Mouse (Mus musculus) neutrophil, adult 5-6 weeks (primary cell): Measurements from ENCODE around the gene Gabbr2. TPM values are rescaled to one million over a fixed set of nuclear protein-coding genes. Genes with fewer than 3 reads are reported as not detected.

Source experiments
- ATAC-seq: fragments of 151-379, 151-347 bp; 2 replicates; pipeline ENCODE4 v1.8.0; 2017; ENCODE audit warnings: mild to moderate bottlenecking, moderate TSS enrichment; ENCODE audit not compliant: insufficient number of reproducible peaks, poor library complexity, low FRiP score, severe bottlenecking; ENCODE audit errors: extremely low read depth
- total RNA-seq: library from RNA; stranded (forward); fragments of 200-1000 nt; gene quantifications from 2 replicates; pipeline ENCODE4 v1.2.3, GENCODE M21; 2017

Gabbr2 gene
- total RNA-seq, 1 experiment from 2014 or later: not detected

GRCm38 (mm10) chr4:46883047-46883446 is 108.6 kb downstream of the Gabbr2 start:
- no peak for ATAC-seq

DNA sequence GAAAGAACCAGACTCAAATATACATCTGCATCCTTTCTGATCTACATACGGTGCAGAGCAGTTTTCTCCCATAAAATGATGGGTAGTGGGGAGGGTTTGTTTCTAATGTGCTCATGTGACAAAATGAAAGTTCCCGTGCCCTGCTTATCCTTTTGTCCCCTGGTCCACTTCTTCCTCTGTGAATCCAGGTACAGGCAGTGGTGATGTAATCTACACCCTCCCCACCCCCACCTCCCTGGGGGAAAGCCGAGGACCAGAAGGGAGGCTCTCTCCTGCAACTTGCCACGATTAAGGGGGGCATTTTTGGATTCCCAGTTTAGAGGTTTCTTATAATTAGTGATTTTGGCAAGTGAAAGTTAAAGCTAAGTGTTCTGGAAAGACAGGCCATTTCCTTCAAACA is 110.4 kb downstream of the Gabbr2 start:
- no peak for ATAC-seq

GRCm38 (mm10) chr4:46879943-46880342 is 111.7 kb downstream of the Gabbr2 start:
- ATAC-seq: no peak

- ATAC-seq: no peak
These were observed 118.9 kb downstream of the Gabbr2 start for GRCm38 (mm10) chr4:46872750-46873149.

DNA sequence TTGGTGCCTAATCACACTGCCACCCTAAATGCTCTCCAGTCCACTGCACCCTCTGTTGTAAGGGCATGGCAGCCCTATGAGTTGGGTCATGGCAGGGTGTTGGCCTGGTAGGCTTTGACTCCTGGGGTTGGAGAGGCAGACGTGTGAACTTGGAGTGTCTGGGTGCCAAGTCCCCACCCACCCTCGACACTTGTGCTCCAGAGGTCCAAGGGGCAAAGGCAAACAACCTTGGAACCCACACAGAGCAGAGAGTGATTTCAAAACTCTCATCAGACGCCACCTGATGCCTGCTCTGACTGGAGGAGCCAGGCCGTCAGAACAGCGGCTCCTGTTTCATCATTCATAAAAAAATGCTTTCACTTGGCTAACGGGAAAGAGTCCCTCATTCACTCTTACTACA is 121.5 kb downstream of the Gabbr2 start:
- ATAC-seq: no peak

GRCm38 (mm10) chr4:46869380-46869779 is 122.3 kb downstream of the Gabbr2 start:
- no peak for ATAC-seq

DNA sequence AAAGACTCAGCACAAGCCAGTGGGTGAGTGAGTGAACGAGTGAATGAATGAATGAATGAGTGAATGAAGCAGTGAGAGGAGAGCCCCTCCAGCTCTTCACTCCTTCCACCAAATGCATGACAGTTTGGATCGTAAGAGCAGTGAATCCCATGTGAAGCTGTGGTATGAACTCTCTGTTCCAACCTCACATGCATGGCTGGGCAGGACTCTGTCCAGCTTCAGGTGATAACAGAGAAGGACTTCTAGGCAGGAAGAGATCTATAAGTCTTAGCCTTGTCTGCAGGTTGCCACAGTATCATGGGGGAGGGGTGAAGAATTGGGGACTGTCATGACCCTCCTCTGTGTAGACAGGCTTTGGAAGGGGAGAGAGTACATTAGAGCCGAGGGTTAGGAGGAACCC is 122.8 kb downstream of the Gabbr2 start:
- ATAC-seq: no peak

- no peak for ATAC-seq
These were observed 123.5 kb downstream of the Gabbr2 start for GRCm38 (mm10) chr4:46868181-46868580.

- no peak for ATAC-seq
These were observed 123.9 kb downstream of the Gabbr2 start for GRCm38 (mm10) chr4:46867779-46868178.

DNA sequence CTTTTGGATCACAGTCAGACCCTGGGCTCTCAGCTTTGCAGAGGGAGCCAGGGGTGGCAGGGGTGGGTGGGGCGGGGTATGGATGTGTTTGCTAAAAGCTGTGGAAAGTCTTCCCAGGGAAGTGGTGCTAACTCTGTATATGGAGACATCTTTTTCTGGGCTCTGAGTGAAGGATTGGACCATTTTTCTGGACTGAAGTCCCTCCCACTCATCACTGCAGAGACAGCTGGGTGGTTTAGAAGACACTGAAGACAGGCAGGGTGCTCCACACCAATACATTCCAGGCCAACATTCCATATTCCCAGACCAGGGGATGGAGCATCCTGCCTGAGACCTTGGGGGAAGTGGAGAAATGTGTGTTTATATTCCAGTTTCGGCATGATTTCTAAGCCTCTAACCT is 125.6 kb downstream of the Gabbr2 start:
- no peak for ATAC-seq

GRCm38 (mm10) chr4:46863721-46864120 is 128.0 kb downstream of the Gabbr2 start:
- ATAC-seq: no peak

DNA sequence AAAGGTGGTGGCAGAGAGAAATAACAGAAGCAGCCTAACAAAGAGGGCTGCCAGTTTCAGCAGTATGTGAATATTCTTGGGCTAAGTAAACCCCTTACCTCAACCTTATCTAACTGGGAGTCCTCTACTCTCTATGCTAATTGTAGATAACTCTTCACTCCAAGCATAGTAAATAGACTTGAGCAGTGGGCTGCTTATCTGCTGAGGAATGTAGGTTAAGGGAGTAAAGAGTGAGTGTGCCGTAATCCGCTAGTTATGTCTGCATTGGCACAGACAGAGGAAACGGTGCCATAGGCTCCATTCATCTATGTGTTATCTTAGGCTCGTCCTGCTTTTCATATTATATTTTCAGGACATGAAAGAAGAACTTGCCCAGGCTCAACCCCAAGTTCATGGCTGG is 129.0 kb downstream of the Gabbr2 start:
- no peak for ATAC-seq

DNA sequence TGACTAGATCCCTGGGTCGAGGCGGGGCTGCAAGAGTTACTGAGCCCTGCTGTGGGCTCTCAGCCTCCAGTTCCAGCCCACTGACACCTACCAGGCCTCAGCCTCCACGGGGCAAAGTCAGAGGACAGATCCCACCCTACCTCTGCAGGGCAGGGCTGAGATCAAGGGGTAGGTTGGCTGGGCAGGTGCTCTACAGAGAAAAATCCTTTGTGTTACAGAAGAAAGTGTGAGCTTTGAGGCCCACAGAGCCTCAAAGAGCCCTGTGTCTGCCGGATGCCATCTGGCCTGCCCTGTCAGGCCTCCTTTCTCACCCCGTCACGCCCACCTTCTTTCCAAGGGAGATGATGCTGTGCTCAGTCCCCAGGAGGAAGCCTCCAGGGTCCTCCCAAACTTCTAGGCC is 131.1 kb downstream of the Gabbr2 start:
- ATAC-seq: no peak

- ATAC-seq: no peak
These were observed 132.8 kb downstream of the Gabbr2 start for GRCm38 (mm10) chr4:46858899-46859298.

DNA sequence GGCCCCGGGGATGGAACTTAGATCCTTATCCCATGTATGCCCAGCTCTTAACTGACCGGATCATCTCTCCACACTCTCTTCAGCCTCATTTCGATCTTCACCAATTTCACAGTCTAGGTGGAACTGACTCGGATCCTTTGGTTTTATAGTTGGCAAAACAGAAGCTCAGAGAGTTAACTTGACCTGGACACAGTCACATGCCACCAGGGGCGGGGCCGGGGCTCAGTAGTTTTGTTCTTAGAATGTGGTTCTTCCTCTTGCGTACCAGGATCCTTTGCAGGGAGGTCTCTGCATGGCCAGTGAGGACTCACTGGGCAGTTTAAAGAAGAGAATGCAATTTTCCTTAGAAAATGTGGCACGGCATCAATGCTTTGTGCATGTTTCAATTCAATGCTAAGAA is 135.5 kb downstream of the Gabbr2 start:
- no peak for ATAC-seq

- no peak for ATAC-seq
These were observed 136.8 kb downstream of the Gabbr2 start for GRCm38 (mm10) chr4:46854686-46855385.

DNA sequence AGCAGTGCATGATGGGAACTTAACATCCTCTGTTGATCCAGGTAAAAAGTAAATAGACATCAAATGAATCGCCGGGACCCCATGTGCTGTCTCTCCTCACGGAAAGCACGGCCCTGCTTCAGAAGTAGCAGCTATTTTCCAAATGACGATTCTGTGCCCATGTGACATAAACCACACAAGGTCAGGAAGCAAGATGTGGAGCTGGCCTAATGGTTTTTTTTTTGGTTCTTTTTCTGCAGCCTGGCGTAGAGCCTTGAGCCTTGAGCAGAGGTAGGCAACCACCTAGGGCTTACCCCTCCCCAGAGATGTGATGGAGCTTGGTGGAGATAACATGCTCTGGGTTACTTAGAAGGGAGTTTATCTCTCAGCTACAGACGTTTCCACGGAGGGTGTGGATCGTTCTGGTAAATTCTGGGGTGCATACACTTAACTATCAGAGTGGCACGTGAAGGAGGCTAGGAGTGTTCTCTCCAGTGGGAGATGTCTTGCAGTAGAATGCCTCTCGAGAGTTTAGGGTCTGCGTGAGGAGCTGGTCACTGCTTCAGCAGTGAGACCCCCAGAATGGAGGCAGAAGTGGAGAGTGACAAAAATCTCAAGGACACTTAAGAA is 137.7 kb downstream of the Gabbr2 start:
- no peak for ATAC-seq

DNA sequence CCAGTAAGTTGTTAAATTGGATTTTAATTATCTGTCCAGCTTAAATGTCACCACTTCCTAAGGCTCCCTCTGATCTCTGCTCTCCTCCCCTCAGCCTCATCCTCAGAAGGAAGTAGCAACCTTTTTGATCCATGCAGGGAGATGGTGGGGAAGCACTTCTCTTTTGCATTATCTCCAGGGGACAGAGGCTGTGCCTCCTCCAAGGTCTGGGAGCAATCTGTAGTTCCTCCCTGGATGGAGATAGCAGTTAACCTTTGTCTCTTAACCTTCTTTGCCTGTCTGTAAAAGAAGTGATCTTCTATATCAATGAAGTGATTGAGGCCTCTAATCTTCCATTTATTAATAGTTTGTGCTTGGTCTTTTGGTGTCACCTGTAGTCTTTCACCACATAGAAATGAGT is 143.9 kb downstream of the Gabbr2 start:
- no peak for ATAC-seq

DNA sequence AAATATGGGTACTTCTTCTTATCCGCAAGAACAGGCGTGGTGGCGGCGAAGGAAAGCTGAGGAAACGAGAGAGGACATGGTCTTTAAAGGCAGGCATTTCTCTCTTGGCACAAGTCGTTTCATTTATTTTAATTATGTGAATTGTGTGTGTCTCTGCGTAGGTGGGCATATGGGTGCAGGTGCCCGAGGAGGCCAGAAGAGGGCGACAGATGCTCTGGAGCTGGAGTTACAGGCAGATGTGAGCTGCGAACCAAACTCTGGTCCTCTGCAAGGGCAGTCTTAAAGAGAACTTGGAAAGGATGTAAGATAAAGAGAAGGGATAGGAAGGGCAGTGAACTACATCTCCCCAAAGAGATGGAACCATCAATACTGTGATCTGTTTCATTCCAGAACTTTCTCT is 145.3 kb downstream of the Gabbr2 start:
- no peak for ATAC-seq

DNA sequence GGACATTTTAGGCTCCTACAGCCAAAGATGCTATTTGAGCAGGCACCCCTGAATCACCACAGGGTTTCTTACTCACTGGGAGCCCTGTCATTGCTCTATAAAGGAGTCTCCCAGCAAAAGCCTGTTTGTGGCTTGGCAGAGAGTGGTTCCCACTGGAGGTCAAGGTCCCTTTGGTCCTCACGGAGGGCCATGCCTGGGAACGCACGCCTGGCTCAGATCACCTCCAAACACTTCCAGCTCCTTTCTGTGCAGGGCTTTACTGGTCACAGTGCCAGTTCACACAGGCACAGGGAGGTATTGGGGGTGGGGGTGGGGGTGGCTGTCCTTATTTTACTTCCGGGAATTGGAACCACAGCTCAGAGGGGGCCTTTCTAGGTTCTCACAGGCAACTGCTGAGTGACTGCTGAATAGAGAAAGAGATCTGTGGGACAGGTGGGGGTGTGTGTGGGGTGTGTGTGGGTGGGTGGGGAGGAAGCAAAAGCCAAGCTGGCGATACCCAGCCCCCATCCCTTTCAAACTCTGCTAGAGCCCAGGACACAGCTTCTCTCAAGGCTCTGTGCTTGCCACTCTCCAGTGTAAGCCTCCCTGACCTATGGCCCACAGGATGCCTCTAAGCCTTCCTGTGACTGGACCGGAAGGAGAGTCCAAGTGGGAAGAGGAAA is 146.6 kb downstream of the Gabbr2 start:
- no peak for ATAC-seq
